11 mouse cellular contexts compared by ENCODE assay signal in genomic region chr17:35175968-35176367, GRCm38 (mm10). TPM values are rescaled to one million over a fixed set of nuclear protein-coding genes. Genes with fewer than 3 reads are reported as not detected.
DNase-seq lines count a peak whose midpoint lies in the region; ATAC-seq and TF ChIP-seq lines count a peak whose summit lies in the region.
"Had no signal": no experiment of that assay in that cellular context is flagged by ENCODE, and none has a peak within 500 bp of the region (broad histone marks: within the 10 kb centered on the region; RNA-seq: fewer than 3 reads in every experiment).

Gene Aif1, minus strand, starts transcription at chr17:35176068.

- H3K4me1 ChIP-seq in bone marrow macrophage, adult 2 months (ENCODE audit: control insufficient read depth, insufficient read depth, low read length): peaks cover 41% of the 10 kb centered on the region
- H3K4me1 ChIP-seq in embryonic facial prominence, embryonic 14.5 days (ENCODE audit: control insufficient read depth, insufficient read depth, low read length): peaks cover 6% of the 10 kb centered on the region; the same call in 1 of the 2 replicates
- peaks cover 59% of the 10 kb centered on the region for H3K4me1 ChIP-seq in megakaryocyte, embryonic 14.5 days

- TF ChIP-seq CTCF in bone marrow macrophage, adult 2 months (IDR thresholded peaks at IDR 0.05; ENCODE audit: low read depth, low read length): no peak

- no peak for TF ChIP-seq POLR2A in bone marrow macrophage, adult 2 months (IDR thresholded peaks at IDR 0.05; ENCODE audit: borderline replicate concordance, low read depth, low read length)

- DNase-seq in left cerebral cortex, postnatal 25 days (ENCODE audit: low spot score in 2 of 2): no peak
- DNase-seq in left cerebral cortex, postnatal 36 days (ENCODE audit: low spot score in 2 of 2): no peak
- no peak for DNase-seq in embryonic facial prominence, embryonic 14.5 days (ENCODE audit: low spot score)
- DNase-seq in cerebellum, adult 11-12 months: no peak
- no peak for DNase-seq in urinary bladder, postnatal 36 days (ENCODE audit: low spot score in 2 of 2)
- DNase-seq: kidney, postnatal 36 days had no signal

- intact Hi-C loops in left cerebral cortex, postnatal 25 days (cut with DNase I): no loop called here
- intact Hi-C loops in left cerebral cortex, postnatal 36 days (cut with DNase I): no loop called here

- H3K9me3 ChIP-seq in embryonic facial prominence, embryonic 14.5 days (ENCODE audit: control insufficient read depth, low read length): no peaks in the 10 kb centered on the region
- no peaks in the 10 kb centered on the region for H3K9me3 ChIP-seq in megakaryocyte, embryonic 14.5 days

- ATAC-seq in embryonic facial prominence, embryonic 14.5 days (ENCODE audit: low read depth): no peak

- no peak within 1 kb of the TSS for H3K4me3 ChIP-seq in bone marrow macrophage, adult 2 months (ENCODE audit: insufficient read depth, low read length)
- H3K4me3 ChIP-seq in embryonic facial prominence, embryonic 14.5 days (ENCODE audit: low read depth, low read length): no peak within 1 kb of the TSS
- H3K4me3 ChIP-seq in megakaryocyte, embryonic 14.5 days (replicated peaks): no peak within 1 kb of the TSS

- 41% methylated on average over 2 of the region's 2 CpGs for WGBS in embryonic facial prominence, embryonic 14.5 days

- no peak within 1 kb of the TSS for H3K4me2 ChIP-seq in embryonic facial prominence, embryonic 14.5 days (ENCODE audit: low read depth, low read length)
- H3K4me2 ChIP-seq: heart, embryonic 11.5 days; hindbrain, embryonic 14.5 days; midbrain, embryonic 11.5 days had no signal

- peak within 1 kb of the TSS; percentile 30; the same call in 1 of the 2 replicates for H3K9ac ChIP-seq in embryonic facial prominence, embryonic 14.5 days (ENCODE audit: low read depth, low read length)
- H3K9ac ChIP-seq: hindbrain, embryonic 14.5 days had no signal

- H3K36me3 ChIP-seq in embryonic facial prominence, embryonic 14.5 days (ENCODE audit: control insufficient read depth, insufficient read depth, low read length): no peaks in the 10 kb centered on the region
- peaks cover 21% of the 10 kb centered on the region for H3K36me3 ChIP-seq in megakaryocyte, embryonic 14.5 days (replicated peaks; ENCODE audit: low read length)

- H3K27ac ChIP-seq in bone marrow macrophage, adult 2 months (ENCODE audit: insufficient read depth, low read depth, low read length): peak within 1 kb of the TSS; percentile 88
- no peak within 1 kb of the TSS for H3K27ac ChIP-seq in embryonic facial prominence, embryonic 14.5 days (replicated peaks; ENCODE audit: low read depth, low read length)
- H3K27ac ChIP-seq: hindbrain, embryonic 14.5 days had no signal

- no peaks in the 10 kb centered on the region for H3K27me3 ChIP-seq in embryonic facial prominence, embryonic 14.5 days (replicated peaks; ENCODE audit: control insufficient read depth, insufficient read depth, low read length)
- no peaks in the 10 kb centered on the region for H3K27me3 ChIP-seq in megakaryocyte, embryonic 14.5 days (replicated peaks)

RNA-seq across cellular contexts. Expression of gene Aif1, which starts in this region (rescaled TPM):
- 10 to 100 TPM; 10.8 to 11.1 TPM for total RNA-seq in left cerebral cortex, postnatal 25 days (2021)
- total RNA-seq in left cerebral cortex, postnatal 36 days (2021): 10 to 100 TPM in 1 of 2 experiments, 1 to 10 TPM in 1; 9.1 to 13.0 TPM
- polyA plus RNA-seq in bone marrow macrophage, adult 2 months (2012; ENCODE audit: insufficient read depth, insufficient read length, missing spikeins): 420 and 469 TPM in 2 replicates
- 16.5 and 17.7 TPM in 2 replicates for polyA plus RNA-seq in embryonic facial prominence, embryonic 14.5 days (2014; fragmentation: Nextera tagmentation; extraction: Ambion mirVana)
- 2.5 and 22.3 TPM in 2 replicates for polyA plus RNA-seq in megakaryocyte, embryonic 14.5 days (2012; ENCODE audit: insufficient read depth, low replicate concordance)

Comparison
In these comparisons a context has a peak if more than half of its experiments do, and no peak if none do; other contexts are left out.
1. RNA of gene Aif1 (polyA plus RNA-seq): 420 to 469 TPM in bone marrow macrophage, adult 2 months; 2.5 to 22.3 TPM in megakaryocyte, embryonic 14.5 days and 16.5 to 17.7 TPM in embryonic facial prominence, embryonic 14.5 days; every median in the first group is over 10 times any median in the second.